Mouse (Mus musculus) gastrocnemius, postnatal 10 days (tissue): Measurements from ENCODE around the gene Gm10487. TPM values are rescaled to one million over a fixed set of nuclear protein-coding genes. Genes with fewer than 3 reads are reported as not detected.
"Not testable (repeated sequence)": the region's sequence is repeated elsewhere in the genome, so short reads cannot be mapped to it uniquely, and the experiment has no call there.

Source experiments
- DNase-seq: peaks from one replicate; pipeline ENCODE4 v3.0.0; 2021; ENCODE audit warnings: mixed read lengths
- long read RNA-seq, 2 experiments: library from polyadenylated mRNA; stranded (forward); transcript quantifications; one replicate each; pipeline ENCODE4 v2.0.0; 2021
- total RNA-seq, 2 experiments: library from RNA; stranded (reverse); gene quantifications; 2 replicates each; pipeline ENCODE4 v1.2.3; 2021

The Gm10487 gene
- total RNA-seq: not detected
- long read RNA-seq, experiment 1: 0 reads
- long read RNA-seq, experiment 2: 0 reads

DNA sequence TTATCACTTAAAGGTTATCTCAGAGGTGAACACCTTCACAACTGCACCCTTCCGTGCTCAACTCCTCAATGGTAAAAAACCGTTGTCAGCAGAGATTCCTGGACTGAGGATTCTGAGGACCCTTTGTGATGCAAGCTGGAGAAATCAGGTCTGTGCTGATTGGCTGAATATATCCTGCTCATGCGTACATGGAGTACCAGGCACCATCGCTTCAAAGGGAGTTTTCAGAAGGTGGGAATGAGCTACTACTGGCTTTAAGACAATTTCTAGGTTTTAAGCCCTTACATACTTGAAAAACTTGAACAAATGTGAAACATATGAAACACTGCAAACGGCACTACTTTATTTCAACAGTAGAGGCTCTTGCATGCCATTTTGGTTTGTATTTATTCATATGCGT lies at the start of gene Gm10487:
Gm10487 (minus strand) TSS at position 101 of the 400 bp plus-strand sequence.
- DNase-seq: not testable (repeated sequence)
